Mouse (Mus musculus) ES-E14 (cell line): ENCODE results near the gene Gm28048.

Experiments
- CHD2 ChIP-seq: IDR thresholded peaks from 2 replicates; pipeline ENCODE4 v1.6.1; 2014; ENCODE audit warnings: mild to moderate bottlenecking, low read depth, low read length, inconsistent platforms
- HCFC1 ChIP-seq: IDR thresholded peaks from 2 replicates; pipeline ENCODE4 v1.6.1; 2012; ENCODE audit warnings: low read length, inconsistent platforms, borderline replicate concordance; ENCODE audit not compliant: insufficient read depth
- MAFK ChIP-seq: IDR thresholded peaks from 2 replicates; pipeline ENCODE4 v1.6.1; 2014; ENCODE audit warnings: mild to moderate bottlenecking, low read depth, low read length, inconsistent platforms; ENCODE audit not compliant: insufficient read depth
- ZNF384 ChIP-seq: IDR thresholded peaks from 2 replicates; pipeline ENCODE4 v1.6.1; 2012; ENCODE audit warnings: low read depth, low read length, inconsistent platforms

DNA sequence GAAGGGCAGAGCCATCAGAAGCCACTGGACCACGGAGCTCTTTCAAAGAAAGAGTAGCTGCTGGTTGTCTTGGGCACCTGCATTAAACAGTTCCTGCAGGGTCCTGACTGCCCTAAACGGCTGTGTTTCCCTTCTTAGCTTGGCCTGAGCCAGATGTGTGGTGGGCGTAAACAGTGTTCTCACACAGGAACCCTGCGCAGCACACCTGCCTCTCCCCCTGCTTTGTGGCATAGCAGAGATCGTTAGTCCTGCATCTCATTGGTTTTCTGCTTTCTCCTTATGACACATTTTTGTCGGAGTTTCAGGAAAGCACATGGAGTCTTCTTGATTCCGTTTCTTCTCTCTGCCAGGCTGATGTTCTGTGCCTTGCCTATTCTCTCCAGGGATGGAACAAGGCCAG, 166.0 kb downstream of the Gm28048 start:
- no peak for TF ChIP-seq MAFK
- no peak for TF ChIP-seq CHD2
- no peak for TF ChIP-seq ZNF384
- TF ChIP-seq HCFC1, result no peak
